ENCODE assay signal across 23 mouse cellular contexts in the genomic region with DNA sequence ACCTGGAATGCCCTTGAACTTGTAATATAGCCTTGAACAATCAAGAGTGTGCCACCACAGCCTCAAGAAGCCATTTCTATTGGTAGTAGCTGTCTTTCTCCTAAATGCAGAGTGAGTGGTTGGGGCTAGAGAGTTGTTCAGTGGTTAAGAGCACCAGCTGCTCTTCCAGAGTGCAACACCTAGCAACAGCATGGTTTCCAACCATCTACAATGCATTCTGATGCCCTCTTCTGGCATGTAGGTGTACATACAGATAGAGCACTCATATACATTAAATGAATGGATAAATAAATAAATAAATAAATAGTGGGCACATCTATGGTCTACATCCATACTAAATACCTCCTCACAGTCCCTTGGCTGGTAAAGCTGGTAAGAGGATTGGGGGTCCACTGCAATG.
DNase-seq lines count a peak whose midpoint lies in the region; ATAC-seq and TF ChIP-seq lines count a peak whose summit lies in the region.
"Had no signal": no experiment of that assay in that cellular context is flagged by ENCODE, and none has a peak within 500 bp of the region (broad histone marks: within the 10 kb centered on the region; RNA-seq: fewer than 3 reads in every experiment).

No protein-coding gene starts in this region.

- DNase-seq in lung, postnatal 0 days (ENCODE audit: low spot score), result no peak
- DNase-seq in lung, postnatal 14 days, result no peak
- peak; percentile 63 for DNase-seq in ES-CJ7 (ENCODE audit: low read depth, low spot score)
- no peak for DNase-seq in gastrocnemius, postnatal 25 days
- DNase-seq: adrenal gland, postnatal 10 days; B cell, adult 2 months; cerebellum, adult 11 months; cerebellum, adult 9-10 months; cerebellum, postnatal 36 days; kidney, adult 11 months; kidney, postnatal 25 days had no signal

- no peaks in the 10 kb centered on the region for H3K9me3 ChIP-seq in intestine, postnatal 0 days (ENCODE audit: control insufficient read depth)
- no peaks in the 10 kb centered on the region for H3K9me3 ChIP-seq in intestine, embryonic 16.5 days (ENCODE audit: control insufficient read depth, low read length)
- no peaks in the 10 kb centered on the region for H3K9me3 ChIP-seq in lung, postnatal 0 days (ENCODE audit: low read length)
- H3K9me3 ChIP-seq: forebrain, embryonic 15.5 days; heart, embryonic 10.5 days; heart, embryonic 15.5 days; hindbrain, embryonic 12.5 days; limb, embryonic 13.5 days; midbrain, embryonic 10.5 days; neural tube, embryonic 13.5 days had no signal

- no peaks in the 10 kb centered on the region for H3K36me3 ChIP-seq in intestine, postnatal 0 days (ENCODE audit: control insufficient read depth, insufficient read depth)
- H3K36me3 ChIP-seq in intestine, embryonic 16.5 days (ENCODE audit: control insufficient read depth, insufficient read depth, low read length), result no peaks in the 10 kb centered on the region
- no peaks in the 10 kb centered on the region for H3K36me3 ChIP-seq in lung, postnatal 0 days (ENCODE audit: insufficient read depth, low read length)
- H3K36me3 ChIP-seq: forebrain, embryonic 15.5 days; heart, embryonic 10.5 days; heart, embryonic 15.5 days; hindbrain, embryonic 12.5 days; limb, embryonic 13.5 days; midbrain, embryonic 10.5 days; neural tube, embryonic 13.5 days had no signal

- no peak overlapping the region for H3K4me3 ChIP-seq in intestine, postnatal 0 days (ENCODE audit: low read depth, low read length)
- H3K4me3 ChIP-seq in intestine, embryonic 16.5 days (ENCODE audit: low read length), result no peak overlapping the region
- H3K4me3 ChIP-seq in lung, postnatal 0 days (ENCODE audit: low read depth, low read length), result no peak overlapping the region
- H3K4me3 ChIP-seq: forebrain, embryonic 15.5 days; heart, embryonic 10.5 days; heart, embryonic 15.5 days; hindbrain, embryonic 12.5 days; limb, embryonic 13.5 days; midbrain, embryonic 10.5 days; neural tube, embryonic 13.5 days had no signal

- peak; percentile 25; the same call in 1 of the 2 replicates for TF ChIP-seq CTCF in intestine, postnatal 0 days (IDR thresholded peaks at IDR 0.05; ENCODE audit: low read depth)
- TF ChIP-seq CTCF in lung, postnatal 0 days (IDR thresholded peaks at IDR 0.05), result peak; percentile 13; the same call in 1 of the 2 replicates

- no peak for TF ChIP-seq EP300 in lung, postnatal 0 days (IDR thresholded peaks at IDR 0.05)

- H3K27ac ChIP-seq in intestine, postnatal 0 days (ENCODE audit: low read depth, low read length), result no peak overlapping the region
- no peak overlapping the region for H3K27ac ChIP-seq in intestine, embryonic 16.5 days (ENCODE audit: low read length)
- no peak overlapping the region for H3K27ac ChIP-seq in lung, postnatal 0 days (ENCODE audit: low read length)
- H3K27ac ChIP-seq: forebrain, embryonic 15.5 days; heart, embryonic 10.5 days; heart, embryonic 15.5 days; hindbrain, embryonic 12.5 days; limb, embryonic 13.5 days; midbrain, embryonic 10.5 days; neural tube, embryonic 13.5 days had no signal

- ATAC-seq in intestine, postnatal 0 days, result no peak
- ATAC-seq in intestine, embryonic 16.5 days, result no peak
- ATAC-seq in lung, postnatal 0 days, result no peak
- peak; percentile 37; the same call in 1 of the 2 replicates for ATAC-seq in megakaryocyte progenitor cell, adult 5-6 weeks (replicated peaks; ENCODE audit: poor library complexity)
- ATAC-seq in CD4-positive, CD25-positive, alpha-beta regulatory T cell, adult 4 months, result no peak
- ATAC-seq: forebrain, embryonic 15.5 days had no signal

- H3K4me2 ChIP-seq in intestine, postnatal 0 days (replicated peaks; ENCODE audit: low read depth), result no peak overlapping the region
- H3K4me2 ChIP-seq in intestine, embryonic 16.5 days (ENCODE audit: low read depth, low read length), result no peak overlapping the region
- no peak overlapping the region for H3K4me2 ChIP-seq in lung, postnatal 0 days (replicated peaks; ENCODE audit: low read depth, low read length)
- H3K4me2 ChIP-seq: forebrain, embryonic 15.5 days; heart, embryonic 15.5 days; hindbrain, embryonic 12.5 days; limb, embryonic 13.5 days; liver, embryonic 11.5 days; neural tube, embryonic 13.5 days had no signal

- H3K9ac ChIP-seq in intestine, postnatal 0 days (ENCODE audit: low read depth, low read length), result no peak overlapping the region
- no peak overlapping the region for H3K9ac ChIP-seq in intestine, embryonic 16.5 days (ENCODE audit: low read depth, low read length)
- no peak overlapping the region for H3K9ac ChIP-seq in lung, postnatal 0 days (replicated peaks; ENCODE audit: low read depth)
- H3K9ac ChIP-seq: forebrain, embryonic 15.5 days; heart, embryonic 15.5 days; hindbrain, embryonic 12.5 days; limb, embryonic 13.5 days; neural tube, embryonic 13.5 days had no signal

- H3K27me3 ChIP-seq in intestine, postnatal 0 days (replicated peaks; ENCODE audit: control insufficient read depth, insufficient read depth, low read length), result no peaks in the 10 kb centered on the region
- no peaks in the 10 kb centered on the region for H3K27me3 ChIP-seq in intestine, embryonic 16.5 days (replicated peaks; ENCODE audit: control insufficient read depth, insufficient read depth, low read length)
- H3K27me3 ChIP-seq in lung, postnatal 0 days (replicated peaks; ENCODE audit: insufficient read depth, low read length), result no peaks in the 10 kb centered on the region
- H3K27me3 ChIP-seq: forebrain, embryonic 15.5 days; heart, embryonic 15.5 days; hindbrain, embryonic 12.5 days; neural tube, embryonic 13.5 days had no signal

- no peaks in the 10 kb centered on the region for H3K4me1 ChIP-seq in intestine, postnatal 0 days (replicated peaks; ENCODE audit: control insufficient read depth, insufficient read depth, low read length)
- no peaks in the 10 kb centered on the region for H3K4me1 ChIP-seq in intestine, embryonic 16.5 days (ENCODE audit: control insufficient read depth, insufficient read depth, low read length)
- no peaks in the 10 kb centered on the region for H3K4me1 ChIP-seq in lung, postnatal 0 days (ENCODE audit: insufficient read depth, low read depth, low read length)
- H3K4me1 ChIP-seq: forebrain, embryonic 15.5 days; heart, embryonic 10.5 days; heart, embryonic 15.5 days; hindbrain, embryonic 12.5 days; limb, embryonic 13.5 days; midbrain, embryonic 10.5 days had no signal
